Mouse (Mus musculus) cerebellum, adult 11-12 months (tissue): ENCODE data around the gene Cnot1.
A peak's percentile ranks its signal among the peaks of the same experiment; 100 is the strongest.

Experiments
- DNase-seq: peaks from one replicate; pipeline ENCODE4 v3.0.0; 2022

The Cnot1 gene

DNA sequence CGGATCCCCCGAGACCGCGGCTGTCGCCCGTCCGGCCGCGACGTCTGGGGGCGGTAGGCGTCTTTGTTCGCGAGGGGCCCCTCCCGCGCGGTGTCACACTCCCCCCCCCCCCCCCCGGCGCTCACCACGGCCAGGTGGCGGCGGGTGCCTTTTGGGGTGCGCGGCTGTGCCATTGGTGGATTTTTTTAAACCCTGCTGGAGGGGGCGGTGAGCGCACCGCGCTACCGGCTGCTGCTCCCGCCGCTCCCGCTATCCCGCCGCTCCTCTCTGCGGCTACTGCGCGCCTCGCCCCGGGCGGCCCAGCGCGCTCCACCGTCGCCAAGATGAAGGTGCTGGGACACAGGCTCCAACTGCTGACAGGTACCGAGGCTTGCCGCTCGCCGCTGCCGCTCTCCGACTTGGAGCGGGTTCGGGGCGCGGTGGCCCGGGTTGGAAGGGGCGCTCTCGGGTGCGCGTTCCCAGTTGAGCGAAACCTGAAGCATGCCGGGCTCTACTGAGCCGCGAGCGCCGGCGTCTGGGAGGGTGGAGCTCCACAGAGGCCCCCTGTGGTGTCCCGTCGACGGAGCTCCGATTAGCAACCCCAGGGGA lies 129.1 kb downstream of the Cnot1 start:
- DNase-seq: peak; percentile 31

DNA sequence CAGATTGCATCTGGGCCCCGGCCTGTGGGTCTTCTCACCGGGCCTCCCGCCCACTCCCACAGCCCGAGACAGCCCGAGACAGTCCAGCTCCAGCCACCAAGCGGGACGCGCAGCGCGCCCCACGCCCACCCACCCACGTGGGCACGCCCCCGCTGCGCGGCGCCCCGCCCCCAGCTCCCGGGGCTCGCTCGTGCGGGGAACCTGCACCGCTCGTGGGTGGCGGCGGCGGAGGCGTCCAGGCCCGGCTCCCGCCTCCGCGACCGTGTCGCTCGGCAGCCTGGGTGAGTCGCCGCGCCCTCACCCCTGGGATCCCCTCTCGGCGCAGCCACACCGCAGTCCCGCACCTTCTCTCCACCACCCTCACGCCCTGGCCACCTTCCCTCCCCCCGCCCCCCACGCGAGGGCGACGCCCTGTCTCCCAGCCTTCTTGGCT lies 129.7 kb downstream of the Cnot1 start:
- peak; percentile 18 for DNase-seq

- no peak for DNase-seq
These were observed 130.6 kb downstream of the Cnot1 start, which contains the start of gene Ndrg4 for GRCm38 (mm10) chr8:95676631-95677030. TSS of gene Ndrg4 (plus strand) at chr8:95676980.

- no peak for DNase-seq
These were observed 134.5 kb downstream of the Cnot1 start for GRCm38 (mm10) chr8:95672811-95673210.

DNA sequence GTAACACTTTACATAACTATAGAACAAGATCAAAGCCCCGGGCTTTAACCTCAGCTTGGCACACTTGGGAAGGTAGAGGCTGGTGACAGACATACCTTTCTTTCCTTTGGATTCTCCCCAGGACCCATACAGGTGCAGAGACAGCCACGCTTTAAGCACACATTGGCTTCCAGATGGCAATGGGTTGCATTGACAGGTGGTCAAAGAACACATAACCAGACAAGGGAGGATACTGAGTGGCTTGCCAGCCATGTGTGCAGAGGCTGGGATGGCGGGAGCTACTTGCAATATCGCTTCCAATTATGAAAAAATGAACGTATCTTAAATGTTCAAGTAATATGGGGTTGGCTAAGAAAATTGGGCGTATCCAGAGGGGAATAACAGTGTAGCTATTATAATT lies 135.4 kb downstream of the Cnot1 start:
- DNase-seq: no peak

DNA sequence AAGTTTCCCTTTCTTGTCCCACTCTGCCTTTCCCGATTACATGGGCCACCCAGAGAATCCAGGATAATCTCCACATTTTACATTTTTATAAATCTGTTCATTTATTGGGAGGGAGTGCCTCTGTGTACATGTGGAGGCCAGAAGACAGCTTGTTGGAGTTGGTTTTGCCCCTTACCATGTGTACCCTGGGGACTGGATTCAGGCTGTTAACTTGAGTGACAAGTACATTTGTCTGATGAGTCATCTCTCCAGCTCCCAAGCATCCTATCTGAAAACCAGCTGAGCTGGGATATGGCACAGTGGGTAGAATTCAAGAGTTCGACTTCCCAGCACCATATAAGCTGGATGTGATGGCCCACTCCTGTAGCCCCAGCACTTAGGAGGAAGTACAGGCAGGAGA lies 137.3 kb downstream of the Cnot1 start:
- DNase-seq: no peak
